Mouse (Mus musculus): ENCODE data around the gene Hs6st2.

GRCm38 (mm10) chrX:51610743-51611142, 70.9 kb downstream of the Hs6st2 start:
- TF ChIP-seq CTCF (IDR thresholded peaks at IDR 0.05; ENCODE audit: control insufficient read depth, insufficient read depth, insufficient replicate concordance, low read depth, low read length): no peak
- no peak for TF ChIP-seq POLR2A (IDR thresholded peaks at IDR 0.05; ENCODE audit: control insufficient read depth, low read depth, low read length)

All from testis, adult 2 months (tissue).